Mouse (Mus musculus): ENCODE data around the gene Arhgap22. TPM values are rescaled to one million over a fixed set of nuclear protein-coding genes. Genes with fewer than 3 reads are reported as not detected.

Arhgap22 gene
- total RNA-seq, 2 experiments from 2014 or later, result 9.6 to 11.3 TPM

- H3K27ac ChIP-seq, result no peak overlapping the region
- DNase-seq (ENCODE audit: low spot score in 2 of 2), result no peak
- no peak overlapping the region for H3K4me3 ChIP-seq
- TF ChIP-seq CTCF (conservative IDR thresholded peaks at IDR 0.05), result no peak
Measured at GRCm38 (mm10) chr14:33380830-33381457, 167.1 kb downstream of the Arhgap22 start.

GRCm38 (mm10) chr14:33398065-33398860 lies 184.4 kb downstream of the Arhgap22 start:
- TF ChIP-seq CTCF (conservative IDR thresholded peaks at IDR 0.05), result no peak
- Histone ChIP-seq H3K4me3 (no peak overlapping the region), H3K27ac (no peak overlapping the region)
- DNase-seq (ENCODE audit: low spot score in 2 of 2), result no peak

GRCm38 (mm10) chr14:33400019-33400418 lies 186.2 kb downstream of the Arhgap22 start:
- no peak for DNase-seq (ENCODE audit: low spot score in 2 of 2)
- H3K27ac ChIP-seq, result no peak overlapping the region
- TF ChIP-seq CTCF (conservative IDR thresholded peaks at IDR 0.05), result no peak
- no peak overlapping the region for H3K4me3 ChIP-seq

GRCm38 (mm10) chr14:33402331-33402730 lies 188.5 kb downstream of the Arhgap22 start:
- peak; percentile 68 for TF ChIP-seq CTCF (conservative IDR thresholded peaks at IDR 0.05)
- H3K27ac ChIP-seq, result no peak overlapping the region
- no peak for DNase-seq (ENCODE audit: low spot score in 2 of 2)
- H3K4me3 ChIP-seq, result no peak overlapping the region

GRCm38 (mm10) chr14:33415746-33416145 lies 201.9 kb downstream of the Arhgap22 start:
- H3K27ac ChIP-seq, result no peak overlapping the region
- no peak overlapping the region for H3K4me3 ChIP-seq
- no peak for DNase-seq (ENCODE audit: low spot score in 2 of 2)
- no peak for TF ChIP-seq CTCF (conservative IDR thresholded peaks at IDR 0.05)

- TF ChIP-seq CTCF (conservative IDR thresholded peaks at IDR 0.05), result no peak
- no peak for DNase-seq (ENCODE audit: low spot score in 2 of 2)
Measured at GRCm38 (mm10) chr14:33418311-33418909, 204.6 kb downstream of the Arhgap22 start.

More at GRCm38 (mm10) chr14:33418311-33418909, 204.6 kb downstream of the Arhgap22 start:
- Histone ChIP-seq H3K27ac (no peak overlapping the region), H3K4me3 (no peak overlapping the region)

Other genes with a start within 250 kb of the Arhgap22 start
- gene Lrrc18, start 222.6 kb upstream of the Arhgap22 start, total RNA-seq (2021), result under 1 TPM; 0.28 to 0.29 TPM
- gene Wdfy4, start 28.5 kb upstream of the Arhgap22 start, total RNA-seq (2021), result 1 to 10 TPM; 2.1 to 2.7 TPM
- gene Mapk8, start 233.1 kb downstream of the Arhgap22 start, total RNA-seq (2021), result 10 to 100 TPM; 76.9 to 80.6 TPM